Mouse (Mus musculus): ENCODE data around the gene Mrpl53.

- TF ChIP-seq GATA1 (IDR thresholded peaks at IDR 0.05; ENCODE audit: borderline replicate concordance, low read length) = no peak
- no peak for TF ChIP-seq FLI1 (IDR thresholded peaks at IDR 0.05; ENCODE audit: low read length)
These were observed 34.0 kb downstream of the Mrpl53 start for GRCm38 (mm10) chr6:83142886-83143285.

Measured in megakaryocyte, embryonic 14.5 days (primary cell).